Mouse (Mus musculus): Measurements from ENCODE around the gene Kpnb1. TPM values are rescaled to one million over a fixed set of nuclear protein-coding genes. Genes with fewer than 3 reads are reported as not detected.

Gene Kpnb1
- total RNA-seq, 2 experiments from 2014 or later = 125 to 136 TPM

DNA sequence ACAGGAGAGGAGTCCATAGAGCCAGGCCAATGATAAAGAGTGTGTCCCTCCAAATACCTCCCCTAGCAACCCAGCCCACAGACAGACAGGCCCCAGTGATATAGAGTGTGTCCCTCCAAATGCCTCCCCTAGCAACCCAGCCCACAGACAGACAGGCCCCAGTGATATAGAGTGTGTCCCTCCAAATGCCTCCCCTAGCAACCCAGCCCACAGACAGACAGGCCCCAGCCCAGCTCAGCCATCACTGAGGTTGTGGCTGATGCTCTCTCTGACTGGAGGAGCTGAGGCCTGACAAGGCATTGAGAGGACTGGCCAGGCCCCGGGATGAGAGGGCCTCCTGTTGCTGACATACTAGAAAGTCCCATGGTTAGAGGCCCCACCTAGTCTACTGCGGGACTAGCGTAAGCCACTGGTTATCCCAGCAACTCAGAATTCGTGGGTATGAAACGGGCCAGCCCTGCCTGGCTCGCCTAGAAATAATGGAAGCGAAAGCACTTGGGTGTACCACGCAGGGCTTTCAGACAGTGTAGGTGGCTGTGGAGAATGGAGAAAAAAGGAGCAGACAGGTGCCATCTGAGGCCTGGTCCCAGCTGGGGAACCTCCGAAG is 75.1 kb downstream of the Kpnb1 start:
- DNase-seq (ENCODE audit: low spot score in 2 of 2) = no peak

Small RNA genes lying within 50 kb of the gene (microRNA-seq; reads per million reads assigned to microRNA genes)
- gene Mir7235 = 0.89 to 1.6 reads per million in 2 experiments

Other genes with a start within 250 kb of the Kpnb1 start
- 10 to 100 TPM; 28.0 to 28.8 TPM for gene Pnpo, start 243.9 kb downstream of the Kpnb1 start, total RNA-seq (2021)
- gene Sp2, start 204.9 kb downstream of the Kpnb1 start, total RNA-seq (2021) = 10 to 100 TPM; 11.5 to 12.0 TPM
- 1 to 10 TPM; 1.4 TPM for gene Sp6, start 174.5 kb downstream of the Kpnb1 start, total RNA-seq (2021)
- 1 to 10 TPM; 5.2 to 6.3 TPM for gene Scrn2, start 157.9 kb downstream of the Kpnb1 start, total RNA-seq (2021)
- 1 to 10 TPM in 1 of 2 experiments, under 1 TPM in 1; 0.83 to 1.6 TPM for gene Lrrc46, start 146.5 kb downstream of the Kpnb1 start, total RNA-seq (2021)
- gene Mrpl10, start 146.3 kb downstream of the Kpnb1 start, total RNA-seq (2021) = 10 to 100 TPM; 74.4 to 76.7 TPM
- 10 to 100 TPM; 12.9 to 13.5 TPM for gene Osbpl7, start 137.3 kb downstream of the Kpnb1 start, total RNA-seq (2021)
- gene Tbx21, start 72.5 kb downstream of the Kpnb1 start, total RNA-seq (2021) = under 1 TPM; 0.18 TPM
- gene Tbkbp1, start 36.4 kb downstream of the Kpnb1 start, total RNA-seq (2021) = 10 to 100 TPM; 54.4 to 60.4 TPM
- 100 to 1,000 TPM; 144 to 159 TPM for gene Npepps, start 92.8 kb upstream of the Kpnb1 start, total RNA-seq (2021)
- 10 to 100 TPM; 22.8 to 23.7 TPM for gene Mrpl45, start 127.8 kb upstream of the Kpnb1 start, total RNA-seq (2021)
- under 1 TPM; 0.34 to 0.42 TPM for gene Gpr179, start 164.2 kb upstream of the Kpnb1 start, total RNA-seq (2021)
- 10 to 100 TPM; 69.2 to 72.6 TPM for gene Socs7, start 174.7 kb upstream of the Kpnb1 start, total RNA-seq (2021)
- gene Arhgap23, start 227.7 kb upstream of the Kpnb1 start, total RNA-seq (2021) = 10 to 100 TPM; 73.3 to 77.4 TPM

Measured in layer of hippocampus, postnatal 10 days (tissue).